Mouse (Mus musculus): Measurements from ENCODE around the gene Kcnh1.

DNA sequence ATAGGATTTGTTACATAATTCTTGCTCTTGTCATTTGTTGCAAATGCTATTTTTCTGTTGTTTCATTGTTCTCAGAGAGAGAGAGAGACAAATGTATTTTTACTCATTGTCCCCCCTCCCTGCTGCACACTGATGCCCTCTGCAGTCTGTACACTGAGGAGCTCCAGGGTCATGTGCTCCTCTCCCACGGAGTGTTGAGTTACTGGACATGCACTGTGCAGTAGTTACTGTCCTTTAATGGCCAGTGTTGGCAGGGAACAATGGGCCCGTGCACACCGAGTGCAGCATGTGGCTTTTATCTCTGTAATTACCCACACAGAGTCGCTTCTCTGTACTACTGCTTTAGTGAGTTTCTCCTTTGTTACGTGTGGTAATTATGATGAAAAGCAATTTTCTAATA, 17.4 kb downstream of the Kcnh1 start:
- no peak for TF ChIP-seq POLR2A (IDR thresholded peaks at IDR 0.05; ENCODE audit: insufficient read length, low read depth)
- no peak for TF ChIP-seq USF1 (IDR thresholded peaks at IDR 0.05; ENCODE audit: low read depth)
